Mouse (Mus musculus): ENCODE results near the gene Fam118a.

- TF ChIP-seq CTCF (IDR thresholded peaks at IDR 0.05; ENCODE audit: low read depth, low read length) = no peak
- no peak for TF ChIP-seq TAL1 (conservative IDR thresholded peaks at IDR 0.05; ENCODE audit: low read depth, low read length)
- no peak for TF ChIP-seq GATA1 (IDR thresholded peaks at IDR 0.05; ENCODE audit: borderline replicate concordance, low read length)
- no peak for TF ChIP-seq GATA2 (IDR thresholded peaks at IDR 0.05; ENCODE audit: borderline replicate concordance, low read depth, low read length)
Observed at GRCm38 (mm10) chr15:84982888-84983287, 45.9 kb upstream of the Fam118a start.
